ENCODE assay signal across 34 mouse cellular contexts in the genomic region with DNA sequence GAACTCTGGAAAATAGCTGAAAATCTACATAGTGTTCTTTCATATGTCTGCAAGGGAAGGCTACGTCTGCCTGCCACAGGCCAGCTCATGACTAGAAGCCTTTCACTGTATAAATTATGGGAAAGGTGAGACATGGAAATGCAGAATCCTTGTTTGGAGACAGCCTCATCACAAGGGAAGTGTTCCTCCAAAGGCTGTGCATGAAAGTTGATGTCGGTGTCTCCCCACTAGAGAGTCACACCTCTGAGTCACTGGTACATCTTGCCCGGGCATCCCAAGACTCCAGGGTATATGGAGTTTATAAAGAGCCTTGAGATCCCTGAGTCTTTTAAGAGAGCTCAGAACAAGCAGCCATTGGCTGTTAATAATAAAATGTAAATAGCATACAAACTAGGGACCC. TPM values are rescaled to one million over a fixed set of nuclear protein-coding genes. Genes with fewer than 3 reads are reported as not detected.
"Had no signal": no experiment of that assay in that cellular context is flagged by ENCODE, and none has a peak within 500 bp of the region (broad histone marks: within the 10 kb centered on the region; RNA-seq: fewer than 3 reads in every experiment).

No protein-coding gene starts in this region.

- H3K27ac ChIP-seq: embryonic facial prominence, embryonic 10.5 days; embryonic facial prominence, embryonic 12.5 days; embryonic facial prominence, embryonic 13.5 days; embryonic facial prominence, embryonic 15.5 days; forebrain, embryonic 10.5 days; forebrain, embryonic 12.5 days; forebrain, embryonic 13.5 days; forebrain, embryonic 15.5 days; heart, adult 2 months; heart, embryonic 10.5 days had no signal

- DNase-seq: cerebellum, adult 8-10 months; cerebellum, adult 9-10 months; cerebellum, adult 9-11 months; cerebellum, postnatal 10 days; cerebellum, postnatal 14 days; cerebellum, postnatal 25 days; cerebellum, postnatal 36 days; embryo, embryonic 11 days; forebrain, postnatal 0 days; gastrocnemius, postnatal 10 days; gastrocnemius, postnatal 14 days; gastrocnemius, postnatal 25 days; gastrocnemius, postnatal 36 days; heart, adult 11 months; heart, adult 18-20 months; heart, adult 2 months had no signal

- ATAC-seq: forebrain, embryonic 13.5 days; forebrain, embryonic 14.5 days; forebrain, embryonic 15.5 days; forebrain, embryonic 16.5 days; forebrain, postnatal 0 days had no signal

- H3K4me3 ChIP-seq: embryonic facial prominence, embryonic 10.5 days; embryonic facial prominence, embryonic 12.5 days; embryonic facial prominence, embryonic 13.5 days; embryonic facial prominence, embryonic 15.5 days; erythroblast, embryonic 14.5 days; forebrain, embryonic 10.5 days; forebrain, embryonic 12.5 days; forebrain, embryonic 13.5 days; forebrain, embryonic 15.5 days; heart, adult 2 months; heart, embryonic 10.5 days had no signal

RNA-seq across cellular contexts. Expression of gene Otos, which starts 4.5 kb away (rescaled TPM):
- total RNA-seq: forebrain, postnatal 0 days; gastrocnemius, adult 18-20 months; gastrocnemius, adult 8-10 months; gastrocnemius, postnatal 25 days; gastrocnemius, postnatal 36 days; heart, adult 18-20 months; heart, adult 2 months; heart, adult 8-10 months had no signal

RNA-seq across cellular contexts. Expression of gene Olfr12, which starts 35.6 kb away (rescaled TPM):
- total RNA-seq: common myeloid progenitor, adult 5-6 weeks; forebrain, postnatal 0 days; gastrocnemius, adult 18-20 months; gastrocnemius, adult 8-10 months; gastrocnemius, postnatal 10 days; gastrocnemius, postnatal 14 days; gastrocnemius, postnatal 25 days; gastrocnemius, postnatal 36 days; gastrocnemius, postnatal 4 days; granulocyte monocyte progenitor cell, adult 5-6 weeks; heart, adult 18-20 months; heart, adult 2 months; heart, adult 8-10 months had no signal

RNA-seq across cellular contexts. Expression of gene Olfr1410, which starts 47.6 kb away (rescaled TPM):
- total RNA-seq: common myeloid progenitor, adult 5-6 weeks; forebrain, postnatal 0 days; gastrocnemius, adult 18-20 months; gastrocnemius, adult 8-10 months; gastrocnemius, postnatal 10 days; gastrocnemius, postnatal 14 days; gastrocnemius, postnatal 25 days; gastrocnemius, postnatal 36 days; gastrocnemius, postnatal 4 days; granulocyte monocyte progenitor cell, adult 5-6 weeks; heart, adult 18-20 months; heart, adult 2 months; heart, adult 8-10 months had no signal

RNA-seq across cellular contexts. Expression of gene Olfr1411, which starts 59.0 kb away (rescaled TPM):
- total RNA-seq: common myeloid progenitor, adult 5-6 weeks; forebrain, postnatal 0 days; gastrocnemius, adult 18-20 months; gastrocnemius, adult 8-10 months; gastrocnemius, postnatal 10 days; gastrocnemius, postnatal 14 days; gastrocnemius, postnatal 25 days; gastrocnemius, postnatal 36 days; gastrocnemius, postnatal 4 days; granulocyte monocyte progenitor cell, adult 5-6 weeks; heart, adult 18-20 months; heart, adult 2 months; heart, adult 8-10 months had no signal
